ENCODE assay signal across 10 mouse cellular contexts in the genomic region with DNA sequence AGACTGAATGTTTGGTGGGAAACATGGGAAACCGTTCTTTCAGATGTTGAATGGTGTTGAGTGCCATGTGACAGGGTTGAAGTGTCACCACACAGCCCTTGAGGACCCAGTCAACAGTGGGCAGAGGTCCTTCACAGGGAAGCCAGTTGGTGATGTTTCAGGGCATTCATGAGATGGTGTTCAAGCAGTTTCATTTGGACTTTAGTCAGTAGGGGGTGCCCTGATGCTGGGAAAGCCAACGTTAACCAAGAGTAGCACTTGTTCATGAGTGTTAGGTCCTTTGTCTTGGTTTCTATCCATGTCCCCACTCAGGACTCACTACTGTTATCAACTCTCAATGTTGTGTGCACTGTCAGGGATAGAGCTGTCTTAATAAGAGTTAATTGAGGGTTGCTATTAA. TPM values are rescaled to one million over a fixed set of nuclear protein-coding genes. Genes with fewer than 3 reads are reported as not detected.
DNase-seq lines count a peak whose midpoint lies in the region; ATAC-seq and TF ChIP-seq lines count a peak whose summit lies in the region.
"Had no signal": no experiment of that assay in that cellular context is flagged by ENCODE, and none has a peak within 500 bp of the region (broad histone marks: within the 10 kb centered on the region; RNA-seq: fewer than 3 reads in every experiment).

No protein-coding gene starts in this region.

- no peak for ATAC-seq in stomach, postnatal 0 days (ENCODE audit: low FRiP score, low TSS enrichment)
- ATAC-seq in erythroid progenitor cell, adult 5-6 weeks (replicated peaks; ENCODE audit: low FRiP score, poor library complexity, severe bottlenecking), result no peak

- H3K9me3 ChIP-seq in stomach, postnatal 0 days (ENCODE audit: control insufficient read depth, low read length), result no peaks in the 10 kb centered on the region
- H3K9me3 ChIP-seq: lung, embryonic 15.5 days had no signal

- no peak overlapping the region for H3K4me3 ChIP-seq in layer of hippocampus, adult 2 months
- H3K4me3 ChIP-seq in stomach, postnatal 0 days (ENCODE audit: low read depth, low read length), result no peak overlapping the region
- H3K4me3 ChIP-seq: lung, embryonic 15.5 days had no signal

- no peaks in the 10 kb centered on the region for H3K36me3 ChIP-seq in stomach, postnatal 0 days (ENCODE audit: control insufficient read depth, insufficient read depth, low read length)
- H3K36me3 ChIP-seq: lung, embryonic 15.5 days had no signal

- 68% methylated on average over 2 of the region's 2 CpGs for WGBS in stomach, postnatal 0 days

- no peak overlapping the region for H3K9ac ChIP-seq in stomach, postnatal 0 days (ENCODE audit: low read length)
- H3K9ac ChIP-seq: hindbrain, embryonic 14.5 days; lung, embryonic 15.5 days had no signal

- H3K27ac ChIP-seq in layer of hippocampus, adult 2 months, result no peak overlapping the region
- no peak overlapping the region for H3K27ac ChIP-seq in stomach, postnatal 0 days (replicated peaks)
- H3K27ac ChIP-seq: hindbrain, embryonic 14.5 days; lung, embryonic 15.5 days had no signal

- H3K27me3 ChIP-seq in stomach, postnatal 0 days (ENCODE audit: control insufficient read depth, insufficient read depth, low read length), result no peaks in the 10 kb centered on the region
- H3K27me3 ChIP-seq: lung, embryonic 15.5 days had no signal

- no peaks in the 10 kb centered on the region for H3K4me1 ChIP-seq in stomach, postnatal 0 days (replicated peaks; ENCODE audit: control insufficient read depth, insufficient read depth)
- H3K4me1 ChIP-seq: lung, embryonic 15.5 days had no signal

- intact Hi-C loops in left cerebral cortex, postnatal 4 days (cut with DNase I), result no loop called here

- TF ChIP-seq EP300 in stomach, postnatal 0 days (optimal IDR thresholded peaks at IDR 0.05), result no peak

- H3K4me2 ChIP-seq in stomach, postnatal 0 days (replicated peaks; ENCODE audit: low read depth), result no peak overlapping the region
- H3K4me2 ChIP-seq: hindbrain, embryonic 14.5 days; lung, embryonic 15.5 days had no signal

- peak; percentile 24 to 81 for DNase-seq in adrenal gland, adult (ENCODE audit: inconsistent age in 2 of 2, low spot score in 1 of 2)
- no peak for DNase-seq in adrenal gland, postnatal 4 days (ENCODE audit: low spot score in 2 of 2)
- peak; percentile 46 to 51 for DNase-seq in left cerebral cortex, adult 18-20 months (ENCODE audit: low spot score in 2 of 2)
- no peak for DNase-seq in left cerebral cortex, postnatal 4 days
- peak; percentile 37 to 58 for DNase-seq in layer of hippocampus, adult 2 months (ENCODE audit: low spot score in 2 of 2)
- no peak for DNase-seq in stomach, postnatal 0 days (ENCODE audit: low spot score)
- no peak for DNase-seq in ovary, postnatal 14 days (ENCODE audit: low spot score)

- peak; percentile 82 for TF ChIP-seq CTCF in layer of hippocampus, adult 2 months (conservative IDR thresholded peaks at IDR 0.05)
- TF ChIP-seq CTCF in stomach, postnatal 0 days (IDR thresholded peaks at IDR 0.05; ENCODE audit: low read depth), result peak; percentile 52

RNA-seq across cellular contexts. Expression of gene Prelid3b, which starts 20.0 kb away (rescaled TPM):
- 100 to 1,000 TPM in 1 of 2 experiments, 10 to 100 TPM in 1; 98.1 to 101 TPM for total RNA-seq in adrenal gland, postnatal 4 days (2021)
- 10 to 100 TPM; 51.7 to 57.5 TPM for total RNA-seq in left cerebral cortex, adult 18-20 months (2021)
- 10 to 100 TPM; 54.4 to 57.0 TPM for total RNA-seq in left cerebral cortex, postnatal 4 days (2021)
- 10 to 100 TPM; 39.9 to 43.5 TPM for total RNA-seq in layer of hippocampus, adult 2 months (2021)
- polyA plus RNA-seq in stomach, postnatal 0 days (2015; fragmentation: Nextera tagmentation; extraction: Ambion mirVana), result 131 and 132 TPM in 2 replicates
- 43.6 and 51.5 TPM in 2 replicates for total RNA-seq in erythroid progenitor cell, adult 5-6 weeks (2015; ENCODE audit: low replicate concordance)
- 86.8 and 131 TPM in 2 replicates for total RNA-seq in erythroid progenitor cell, adult 5-6 weeks (2017; ENCODE audit: low replicate concordance)

RNA-seq across cellular contexts. Expression of gene Atp5e, which starts 29.0 kb away (rescaled TPM):
- 100 to 1,000 TPM; 380 to 432 TPM for total RNA-seq in adrenal gland, postnatal 4 days (2021)
- 100 to 1,000 TPM; 311 to 338 TPM for total RNA-seq in left cerebral cortex, adult 18-20 months (2021)
- 100 to 1,000 TPM; 318 to 338 TPM for total RNA-seq in left cerebral cortex, postnatal 4 days (2021)
- total RNA-seq in layer of hippocampus, adult 2 months (2021), result 100 to 1,000 TPM; 271 to 305 TPM
- 759 and 851 TPM in 2 replicates for polyA plus RNA-seq in stomach, postnatal 0 days (2015; fragmentation: Nextera tagmentation; extraction: Ambion mirVana)
- total RNA-seq in erythroid progenitor cell, adult 5-6 weeks (2015; ENCODE audit: low replicate concordance), result 201 and 204 TPM in 2 replicates
- 130 and 183 TPM in 2 replicates for total RNA-seq in erythroid progenitor cell, adult 5-6 weeks (2017; ENCODE audit: low replicate concordance)

RNA-seq across cellular contexts. Expression of gene Tubb1, which starts 42.4 kb away (rescaled TPM):
- 1 to 10 TPM; 1.4 to 2.7 TPM for total RNA-seq in adrenal gland, postnatal 4 days (2021)
- total RNA-seq in left cerebral cortex, adult 18-20 months (2021), result not detected
- not detected for total RNA-seq in left cerebral cortex, postnatal 4 days (2021)
- not detected for total RNA-seq in layer of hippocampus, adult 2 months (2021)
- 0.08 and 0.11 TPM in 2 replicates for polyA plus RNA-seq in stomach, postnatal 0 days (2015; fragmentation: Nextera tagmentation; extraction: Ambion mirVana)
- 5.4 TPM in 1 of 2 replicates, not detected in the other for total RNA-seq in erythroid progenitor cell, adult 5-6 weeks (2015; ENCODE audit: low replicate concordance)
- total RNA-seq in erythroid progenitor cell, adult 5-6 weeks (2017; ENCODE audit: low replicate concordance), result 2.0 and 2.3 TPM in 2 replicates

RNA-seq across cellular contexts. Expression of gene Ctsz, which starts 54.0 kb away (rescaled TPM):
- total RNA-seq in adrenal gland, postnatal 4 days (2021), result 100 to 1,000 TPM; 107 to 114 TPM
- total RNA-seq in left cerebral cortex, adult 18-20 months (2021), result 10 to 100 TPM; 39.6 to 45.7 TPM
- 10 to 100 TPM; 31.5 to 33.5 TPM for total RNA-seq in left cerebral cortex, postnatal 4 days (2021)
- total RNA-seq in layer of hippocampus, adult 2 months (2021), result 10 to 100 TPM; 28.1 to 32.5 TPM
- polyA plus RNA-seq in stomach, postnatal 0 days (2015; fragmentation: Nextera tagmentation; extraction: Ambion mirVana), result 90.4 and 94.2 TPM in 2 replicates
- 43.2 TPM in 2 replicates for total RNA-seq in erythroid progenitor cell, adult 5-6 weeks (2015; ENCODE audit: low replicate concordance)
- 33.8 and 34.8 TPM in 2 replicates for total RNA-seq in erythroid progenitor cell, adult 5-6 weeks (2017; ENCODE audit: low replicate concordance)

Comparison
In these comparisons a context has a peak if more than half of its experiments do, and no peak if none do; other contexts are left out.
1. DNase-seq: peak in adrenal gland, adult (2 of 2), left cerebral cortex, adult 18-20 months (2 of 2) and layer of hippocampus, adult 2 months (2 of 2); none in adrenal gland, postnatal 4 days (0 of 2), left cerebral cortex, postnatal 4 days (single experiment), stomach, postnatal 0 days (single experiment) and ovary, postnatal 14 days (single experiment).